Mouse (Mus musculus): ENCODE results near the gene Fank1.

Gene Fank1

GRCm38 (mm10) chr7:133776626-133776996, at the start of gene Fank1:
Gene Fank1, plus strand, starts transcription at chr7:133776861.
- DNase-seq: peak; percentile 93

- DNase-seq: no peak
Observed at GRCm38 (mm10) chr7:133727027-133727426, 49.6 kb upstream of the Fank1 start.

GRCm38 (mm10) chr7:133729351-133729750, 47.3 kb upstream of the Fank1 start:
- no peak for DNase-seq

GRCm38 (mm10) chr7:133730324-133731191, 46.1 kb upstream of the Fank1 start:
- no peak for DNase-seq

GRCm38 (mm10) chr7:133731971-133732645, 44.6 kb upstream of the Fank1 start:
- DNase-seq: no peak

GRCm38 (mm10) chr7:133740558-133740957, 36.1 kb upstream of the Fank1 start:
- DNase-seq: no peak

GRCm38 (mm10) chr7:133742530-133743325, 33.9 kb upstream of the Fank1 start:
- DNase-seq: peak; percentile 25

GRCm38 (mm10) chr7:133743611-133744010, 33.0 kb upstream of the Fank1 start:
- DNase-seq: no peak

- no peak for DNase-seq
Observed at GRCm38 (mm10) chr7:133744209-133744608, 32.5 kb upstream of the Fank1 start.

GRCm38 (mm10) chr7:133744701-133745100, 32.0 kb upstream of the Fank1 start:
- DNase-seq: peak; percentile 27

GRCm38 (mm10) chr7:133747372-133747771, 29.3 kb upstream of the Fank1 start:
- peak; percentile 25 for DNase-seq

GRCm38 (mm10) chr7:133748753-133749152, 27.9 kb upstream of the Fank1 start:
- no peak for DNase-seq

- DNase-seq: no peak
Observed at GRCm38 (mm10) chr7:133750666-133751065, 26.0 kb upstream of the Fank1 start.

- peak; percentile 37 for DNase-seq
Observed at GRCm38 (mm10) chr7:133751163-133751562, 25.5 kb upstream of the Fank1 start.

- DNase-seq: no peak
Observed at GRCm38 (mm10) chr7:133757961-133758455, 18.7 kb upstream of the Fank1 start.

- no peak for DNase-seq
Observed at GRCm38 (mm10) chr7:133758716-133759115, 17.9 kb upstream of the Fank1 start.

- no peak for DNase-seq
Observed at GRCm38 (mm10) chr7:133759611-133760353, 16.9 kb upstream of the Fank1 start.

GRCm38 (mm10) chr7:133762696-133763095, 14.0 kb upstream of the Fank1 start:
- DNase-seq: no peak

GRCm38 (mm10) chr7:133764425-133764824, 12.2 kb upstream of the Fank1 start:
- DNase-seq: no peak

- DNase-seq: no peak
Observed at GRCm38 (mm10) chr7:133765240-133765848, 11.3 kb upstream of the Fank1 start.

GRCm38 (mm10) chr7:133765849-133766243, 10.8 kb upstream of the Fank1 start:
- DNase-seq: peak; percentile 81

GRCm38 (mm10) chr7:133768027-133768426, 8.6 kb upstream of the Fank1 start:
- DNase-seq: no peak
